Mouse (Mus musculus) kidney, postnatal 25 days (tissue): ENCODE results near the gene Olfr1058.
"Not testable (repeated sequence)": the region's sequence is repeated elsewhere in the genome, so short reads cannot be mapped to it uniquely, and the experiment has no call there.

Source experiments
- DNase-seq, 2 experiments: peaks; one replicate each; pipeline ENCODE4 v3.0.0; 2021; ENCODE audit warnings: mixed read lengths in 2 of 2

The Olfr1058 gene

DNA sequence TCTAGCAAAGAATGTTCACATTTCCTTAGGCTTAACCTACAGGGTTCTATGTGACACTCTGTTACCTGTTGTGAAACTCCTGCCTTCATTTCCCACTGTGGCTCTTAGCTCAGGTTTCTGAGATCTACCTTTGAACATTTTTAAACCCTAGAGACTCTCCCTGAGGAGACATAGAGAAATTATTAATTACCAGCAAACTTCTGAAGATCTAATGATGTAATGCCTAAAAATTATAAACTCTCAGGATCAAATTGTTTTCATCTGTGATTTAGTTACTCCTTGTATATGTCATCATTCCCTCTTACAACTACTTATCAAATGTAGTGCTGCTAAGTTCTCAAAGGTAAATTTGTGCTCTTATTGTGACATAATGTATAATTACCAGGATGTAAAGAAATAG lies at the start of gene Olfr1058:
Olfr1058 (minus strand) TSS at position 101 of the 400 bp plus-strand sequence.
- DNase-seq = not testable (repeated sequence)

DNA sequence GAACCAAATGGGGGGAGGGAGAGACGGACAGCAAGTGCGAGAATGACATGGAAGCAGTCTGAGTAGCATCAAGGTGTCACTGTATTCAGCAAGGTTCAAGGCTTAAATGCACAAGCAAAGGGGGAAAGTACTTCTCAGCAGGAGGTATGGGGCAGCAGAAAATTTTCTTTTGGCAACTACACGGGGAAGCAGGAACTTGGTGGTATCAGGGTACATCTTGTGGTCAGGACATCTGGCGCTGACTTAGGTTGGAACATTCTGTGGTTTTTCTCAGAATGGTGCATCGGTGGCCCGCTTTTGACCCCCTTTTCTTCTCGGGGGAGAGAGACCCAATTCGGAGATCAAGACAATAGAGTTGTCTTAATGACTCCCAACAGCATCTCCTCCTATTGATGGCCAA lies 40.1 kb upstream of the Olfr1058 start:
- not testable (repeated sequence) for DNase-seq

- DNase-seq = not testable (repeated sequence)
Observed at GRCm38 (mm10) chr2:86426649-86427048, 38.3 kb upstream of the Olfr1058 start, which contains the start of gene Olfr1062. Gene Olfr1062 (minus strand): TSS chr2:86426749.

- no peak for DNase-seq
Observed at GRCm38 (mm10) chr2:86413950-86414349, 25.6 kb upstream of the Olfr1058 start, which contains the start of gene Olfr1061. Gene Olfr1061 (minus strand): TSS chr2:86414050.

- DNase-seq = no peak
Observed at GRCm38 (mm10) chr2:86395114-86395513, 6.8 kb upstream of the Olfr1058 start.

GRCm38 (mm10) chr2:86378293-86378692 lies 10.1 kb downstream of the Olfr1058 start, which contains the start of gene Olfr1057:
Gene Olfr1057 (minus strand): TSS chr2:86378393.
- no peak for DNase-seq

DNA sequence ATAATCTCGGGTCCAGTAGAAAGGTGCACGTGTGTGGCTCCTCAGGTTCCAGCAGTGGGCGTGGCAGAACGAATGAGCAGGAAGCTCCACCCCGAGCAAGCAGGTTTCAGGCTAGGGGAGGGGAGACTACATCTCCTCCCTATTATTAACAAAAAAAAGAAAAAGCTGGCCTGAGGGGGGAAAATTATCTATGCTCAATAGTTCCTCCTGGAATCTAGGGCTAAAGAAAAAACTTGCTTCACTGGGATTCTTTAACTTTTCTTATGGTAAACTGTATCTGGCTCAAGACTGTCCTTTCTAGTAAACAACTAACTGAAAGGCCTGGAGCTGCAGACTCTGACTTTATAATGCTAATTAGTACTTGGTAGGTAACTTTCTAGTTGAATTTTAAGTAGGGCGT lies 22.0 kb downstream of the Olfr1058 start:
- not testable (repeated sequence) for DNase-seq

DNA sequence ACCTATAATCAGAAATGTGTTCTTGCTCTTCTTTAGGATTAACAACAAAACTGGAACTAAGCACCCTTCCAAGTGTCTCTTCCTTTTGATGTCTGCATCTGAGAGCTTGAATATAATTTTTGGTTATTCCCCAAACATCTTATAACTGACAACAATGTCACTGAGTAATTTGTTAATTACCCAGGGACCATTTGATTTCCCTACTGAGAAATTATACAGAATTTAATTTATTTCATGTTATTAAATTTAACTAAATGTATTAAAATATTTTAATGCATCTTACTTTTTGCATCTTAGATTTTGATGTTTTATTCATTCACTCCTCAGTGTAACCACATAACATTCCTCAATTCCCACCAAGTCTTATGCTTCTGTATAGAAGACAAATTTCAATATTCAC lies 26.0 kb downstream of the Olfr1058 start, which contains the start of gene Olfr1056:
Olfr1056 (minus strand) TSS at position 101 of the 400 bp plus-strand sequence.
- DNase-seq = no peak

DNA sequence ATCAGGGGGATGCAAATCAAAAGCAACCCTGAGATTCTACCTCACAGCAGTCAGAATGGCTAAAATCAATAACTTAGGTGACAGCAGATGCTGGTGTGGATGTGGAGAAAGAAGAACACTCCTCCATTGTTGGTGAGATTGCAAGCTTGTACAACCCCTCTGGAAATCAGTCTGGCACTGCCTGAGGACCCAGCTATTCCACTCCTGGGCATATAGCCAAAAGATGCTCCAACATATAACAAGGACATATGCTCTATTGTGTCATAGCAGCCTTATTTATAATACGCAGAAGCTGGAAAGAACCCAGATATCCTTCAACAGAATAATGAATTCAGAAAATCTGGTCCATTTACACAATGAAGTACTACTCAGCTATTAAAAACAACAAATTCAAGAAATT lies 36.6 kb downstream of the Olfr1058 start:
- not testable (repeated sequence) for DNase-seq

GRCm38 (mm10) chr2:86350184-86350583 lies 38.2 kb downstream of the Olfr1058 start, which contains the start of gene Olfr1055:
Gene Olfr1055 (minus strand): TSS chr2:86350284.
- DNase-seq = no peak

GRCm38 (mm10) chr2:86335333-86335732 lies 53.0 kb downstream of the Olfr1058 start, which contains the start of gene Olfr1054:
Gene Olfr1054 (minus strand): TSS chr2:86335433.
- no peak for DNase-seq
